Mouse (Mus musculus) intestine, postnatal 0 days (tissue): ENCODE measurements around the gene Dcaf17. TPM values are rescaled to one million over a fixed set of nuclear protein-coding genes. Genes with fewer than 3 reads are reported as not detected.

Experiments
- ATAC-seq: fragments of 200-750 bp; cut with Nextera tagmentation; 2 replicates; pipeline ENCODE4 v1.8.0; 2017; ENCODE audit warnings: mild to moderate bottlenecking, moderate TSS enrichment, moderate library complexity
- H3K27ac ChIP-seq: fragments of 300-500 bp; sonication (generic); 2 replicates; pipeline ENCODE4 v1.5.1; 2014; ENCODE audit warnings: mild to moderate bottlenecking, low read depth, low read length, moderate library complexity
- H3K27me3 ChIP-seq: fragments of 300-500 bp; sonication (generic); replicated peaks from 2 replicates; pipeline ENCODE4 v1.6.1; 2014; ENCODE audit warnings: low read length, mixed read lengths; ENCODE audit not compliant: control insufficient read depth, insufficient read depth
- H3K36me3 ChIP-seq: fragments of 300-500 bp; sonication (generic); 2 replicates; pipeline ENCODE4 v1.6.1; 2014; ENCODE audit warnings: mild to moderate bottlenecking, moderate library complexity; ENCODE audit not compliant: control insufficient read depth, insufficient read depth
- H3K4me1 ChIP-seq: fragments of 300-500 bp; sonication (generic); replicated peaks from 2 replicates; pipeline ENCODE4 v1.6.1; 2014; ENCODE audit warnings: antibody characterized with exemption, low read length, mixed read lengths; ENCODE audit not compliant: control insufficient read depth, insufficient read depth
- H3K4me2 ChIP-seq: fragments of 300-500 bp; sonication (generic); replicated peaks from 2 replicates; pipeline ENCODE4 v1.6.1; 2014; ENCODE audit warnings: low read depth, mild to moderate bottlenecking, moderate library complexity
- H3K4me3 ChIP-seq: fragments of 300-500 bp; sonication (generic); 2 replicates; pipeline ENCODE4 v1.5.1; 2014; ENCODE audit warnings: low read depth, low read length
- H3K9ac ChIP-seq: fragments of 300-500 bp; sonication (generic); 2 replicates; pipeline ENCODE4 v1.6.1; 2014; ENCODE audit warnings: mild to moderate bottlenecking, low read depth, low read length
- H3K9me3 ChIP-seq: fragments of 300-500 bp; sonication (generic); 2 replicates; pipeline ENCODE4 v1.6.1; 2016; ENCODE audit warnings: mixed run types; ENCODE audit not compliant: control insufficient read depth
- CTCF ChIP-seq: sonication (generic); IDR thresholded peaks from 2 replicates; pipeline ENCODE4 v1.5.1; 2016; ENCODE audit warnings: low read depth, mild to moderate bottlenecking, control low read depth, antibody characterized with exemption, moderate library complexity
- WGBS: fragments of 180-500 bp; shearing (Covaris S2); extraction: QIAGEN DNeasy Blood & Tissue Kit; methylation state at CpG from one replicate; pipeline ENCODE4 v1.1.7; 2014; 5-methylcytosine and 5-hydroxymethylcytosine counted together
- polyA plus RNA-seq: library from polyadenylated mRNA; unstranded; fragments of >200 nt; fragmentation: Nextera tagmentation; extraction: Ambion mirVana; gene quantifications from 2 replicates; pipeline ENCODE4 v1.2.1, GENCODE M21; 2015

Dcaf17 gene
- polyA plus RNA-seq, result 17.4 and 19.3 TPM in 2 replicates

DNA sequence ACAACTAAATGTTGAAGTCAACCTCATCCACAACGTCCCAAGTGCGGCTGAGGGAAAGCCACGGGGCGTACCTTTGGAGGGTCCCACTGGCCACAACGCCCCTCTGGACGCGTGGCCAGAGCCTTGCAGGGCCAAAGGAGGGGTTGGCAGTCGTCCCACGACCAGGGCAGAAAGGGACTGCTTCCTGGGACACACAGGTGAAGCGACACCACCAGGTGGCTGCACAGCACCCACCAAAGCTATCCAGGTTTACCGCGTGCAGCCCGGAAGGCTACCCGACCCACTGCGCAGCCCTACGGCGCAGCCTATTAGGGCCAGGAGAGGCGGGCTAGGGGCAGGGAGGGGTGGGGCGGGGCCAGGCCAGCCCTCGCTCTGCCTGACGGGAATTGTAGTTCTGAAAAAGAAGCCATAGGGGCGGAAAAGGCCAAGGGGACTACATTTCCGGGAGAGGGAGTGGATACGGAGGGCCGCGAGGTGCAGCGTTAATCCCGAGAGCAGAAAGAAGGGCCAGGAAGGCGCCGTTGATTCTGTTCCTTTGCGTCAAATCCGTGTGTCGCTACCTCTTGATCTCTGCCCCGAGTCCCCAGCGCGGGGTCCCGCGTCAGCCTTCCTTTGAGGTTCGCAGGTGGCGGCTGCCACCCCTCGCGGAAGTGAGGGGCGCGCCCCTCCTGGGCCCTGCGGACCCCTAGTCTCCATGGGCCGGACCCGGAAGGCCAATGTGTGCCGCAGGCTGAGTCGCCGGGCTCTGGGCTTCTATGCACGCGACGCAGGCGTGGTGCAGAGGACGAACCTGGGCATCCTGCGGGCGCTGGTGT lies at the start of gene Dcaf17, which contains the start of gene Mettl8:
Gene Dcaf17, plus strand, starts transcription at position 29 of the 815 bp plus-strand sequence.
Gene Mettl8, minus strand, starts transcription at position 284 of the 815 bp plus-strand sequence.
- Histone ChIP-seq H3K4me1 (0 out of 2 replicates have a peak, but pooled peaks cover 5% of the 10 kb centered on the region), H3K27ac (peak within 1 kb of the TSS; percentile 98), H3K27me3 (no peaks in the 10 kb centered on the region), H3K4me3 (peak within 1 kb of the TSS; percentile 84), H3K36me3 (peaks cover 10% of the 10 kb centered on the region), H3K9me3 (no peaks in the 10 kb centered on the region), H3K9ac (peak within 1 kb of the TSS; percentile 87), H3K4me2 (peak within 1 kb of the TSS; percentile 88)
- TF ChIP-seq CTCF, result peak; percentile 74
- peak; percentile 98 for ATAC-seq
- under 1% methylated on average over 57 of the region's 57 CpGs for WGBS

DNA sequence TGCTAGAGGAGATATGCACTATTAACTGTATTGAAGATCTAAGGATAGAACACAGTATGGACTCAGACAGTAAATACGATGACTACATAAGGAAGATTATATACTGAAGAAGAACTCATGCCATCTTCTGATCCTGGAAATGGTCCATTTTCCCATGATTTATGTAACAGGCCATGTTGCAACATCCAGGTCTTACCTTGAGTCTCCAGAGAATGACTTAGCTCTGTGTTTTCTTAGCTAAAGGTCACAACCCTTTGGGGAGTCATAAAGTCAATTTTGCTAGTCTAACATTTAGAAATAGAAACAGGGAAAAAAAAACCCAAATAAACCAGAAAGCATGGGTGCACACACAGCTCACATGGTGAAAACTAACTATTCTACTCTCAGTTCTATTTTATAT lies 43.3 kb upstream of the Dcaf17 start:
- no peaks in the 10 kb centered on the region for H3K27me3 ChIP-seq
- no peaks in the 10 kb centered on the region for H3K4me1 ChIP-seq
- no peak overlapping the region for H3K4me2 ChIP-seq
- H3K9ac ChIP-seq, result no peak overlapping the region
- 88% methylated on average over 1 of the region's 1 CpGs for WGBS
- H3K27ac ChIP-seq, result no peak overlapping the region
- H3K9me3 ChIP-seq, result no peaks in the 10 kb centered on the region
- no peak overlapping the region for H3K4me3 ChIP-seq
- no peak for TF ChIP-seq CTCF
- no peak for ATAC-seq
- no peaks in the 10 kb centered on the region for H3K36me3 ChIP-seq

DNA sequence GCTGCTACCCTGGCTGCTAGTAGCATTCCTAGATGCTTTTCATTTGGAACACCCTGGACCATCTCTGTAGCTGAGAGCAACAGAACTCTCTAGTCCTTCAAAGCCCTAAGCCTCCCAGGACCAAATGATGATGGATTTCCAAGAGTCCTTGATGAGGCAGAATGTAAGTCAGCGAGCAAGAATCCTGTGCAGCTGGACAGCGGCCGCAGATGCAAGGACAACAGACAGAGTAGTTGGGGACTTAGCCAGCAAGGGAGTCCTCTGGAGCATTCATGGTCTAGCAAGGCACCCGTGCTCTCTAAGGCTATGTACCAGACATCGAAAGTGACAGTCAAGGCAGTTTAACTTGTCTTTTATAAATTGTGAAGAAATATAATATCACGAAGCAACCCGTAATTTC lies 41.6 kb upstream of the Dcaf17 start:
- H3K27ac ChIP-seq, result no peak overlapping the region
- no peak for TF ChIP-seq CTCF
- ATAC-seq, result no peak

DNA sequence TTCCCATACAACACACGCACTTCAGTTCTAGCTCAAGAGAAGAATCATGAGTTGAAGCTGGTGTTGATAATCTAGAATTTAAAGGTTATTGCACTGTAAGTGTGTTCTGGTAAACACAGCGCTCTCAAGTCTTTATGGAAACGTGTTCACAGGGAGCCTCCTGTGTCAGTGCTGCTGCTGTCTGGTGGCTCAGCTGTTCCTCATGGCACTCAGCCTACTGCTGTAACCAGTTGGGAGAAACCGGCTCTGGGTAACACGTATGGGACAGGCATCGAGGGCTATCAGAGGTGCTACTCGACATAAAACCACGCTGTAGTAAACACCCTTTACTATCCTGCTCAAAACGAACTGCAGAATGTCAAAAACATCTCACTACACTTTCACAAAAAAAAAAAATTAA lies 35.9 kb upstream of the Dcaf17 start:
- WGBS, result 74% methylated on average over 9 of the region's 9 CpGs
- H3K4me2 ChIP-seq, result no peak overlapping the region
- no peak for ATAC-seq
- H3K4me3 ChIP-seq, result no peak overlapping the region
- no peaks in the 10 kb centered on the region for H3K4me1 ChIP-seq
- H3K9me3 ChIP-seq, result no peaks in the 10 kb centered on the region
- no peaks in the 10 kb centered on the region for H3K27me3 ChIP-seq
- no peaks in the 10 kb centered on the region for H3K36me3 ChIP-seq
- no peak overlapping the region for H3K27ac ChIP-seq
- no peak overlapping the region for H3K9ac ChIP-seq
- no peak for TF ChIP-seq CTCF

More for the DNA sequence above, 41.6 kb upstream of the Dcaf17 start:
- Histone ChIP-seq H3K27me3 (no peaks in the 10 kb centered on the region), H3K9me3 (no peaks in the 10 kb centered on the region), H3K36me3 (no peaks in the 10 kb centered on the region), H3K9ac (no peak overlapping the region), H3K4me1 (no peaks in the 10 kb centered on the region), H3K4me3 (no peak overlapping the region), H3K4me2 (no peak overlapping the region)
- WGBS, result 96% methylated on average over 7 of the region's 7 CpGs

DNA sequence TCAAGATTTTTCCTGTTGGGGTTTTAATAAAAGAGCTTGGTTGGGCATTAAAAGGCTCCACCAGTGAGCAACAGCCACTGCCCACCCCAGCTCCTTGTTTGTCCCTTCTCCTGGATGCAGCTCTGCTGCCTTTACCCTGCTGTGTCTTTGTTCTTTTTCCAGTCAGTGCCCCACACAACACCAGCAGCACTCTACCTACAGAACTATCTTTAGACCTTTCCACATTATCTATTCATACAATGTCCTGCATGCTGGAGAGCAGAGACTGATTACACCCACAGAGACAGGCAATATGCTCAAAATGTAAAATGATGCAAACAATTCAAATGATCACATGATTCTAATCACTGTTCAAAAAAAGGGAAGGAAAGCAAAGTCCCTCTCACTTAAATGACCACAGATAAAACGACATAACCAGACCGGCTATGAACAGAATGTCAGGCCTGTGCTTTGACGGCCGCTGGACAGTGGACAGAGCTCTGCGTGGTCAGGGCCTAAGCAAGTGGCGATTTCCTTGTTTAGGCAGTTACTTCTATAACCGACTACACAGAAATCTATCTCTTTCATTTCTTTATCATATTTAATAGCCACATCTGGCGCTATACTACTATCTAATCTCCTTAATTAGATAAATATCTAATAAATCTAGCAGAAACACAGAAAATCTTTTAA lies 35.3 kb upstream of the Dcaf17 start:
- no peaks in the 10 kb centered on the region for H3K36me3 ChIP-seq
- H3K4me2 ChIP-seq, result no peak overlapping the region
- no peak overlapping the region for H3K27ac ChIP-seq
- no peaks in the 10 kb centered on the region for H3K27me3 ChIP-seq
- no peak for ATAC-seq
- no peak for TF ChIP-seq CTCF
- no peak overlapping the region for H3K9ac ChIP-seq
- H3K4me3 ChIP-seq, result no peak overlapping the region
- no peaks in the 10 kb centered on the region for H3K9me3 ChIP-seq
- no peaks in the 10 kb centered on the region for H3K4me1 ChIP-seq
- WGBS, result 72% methylated on average over 8 of the region's 8 CpGs

DNA sequence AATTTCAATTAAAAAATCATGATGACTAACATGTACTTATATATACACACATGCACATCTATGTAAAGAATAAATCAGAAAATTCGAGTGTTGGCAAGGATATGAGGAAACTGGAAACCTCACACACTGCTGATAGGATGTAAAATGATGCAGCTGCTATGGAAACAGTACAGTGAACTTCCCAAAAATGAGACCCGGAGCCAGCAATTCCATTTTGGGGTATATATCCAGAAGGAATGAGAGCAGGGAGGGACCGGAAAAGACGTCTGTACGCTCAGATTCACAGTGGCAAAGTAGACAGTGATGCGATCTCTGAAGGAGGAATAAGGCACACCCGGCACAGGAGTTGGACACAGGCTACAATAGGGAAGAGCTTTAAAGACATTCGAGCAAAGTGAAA lies 34.5 kb upstream of the Dcaf17 start:
- 78% methylated on average over 8 of the region's 8 CpGs for WGBS
- no peak overlapping the region for H3K9ac ChIP-seq
- H3K27me3 ChIP-seq, result no peaks in the 10 kb centered on the region
- H3K4me1 ChIP-seq, result no peaks in the 10 kb centered on the region
- TF ChIP-seq CTCF, result no peak
- H3K4me2 ChIP-seq, result no peak overlapping the region
- no peak overlapping the region for H3K4me3 ChIP-seq
- H3K27ac ChIP-seq, result no peak overlapping the region
- no peaks in the 10 kb centered on the region for H3K36me3 ChIP-seq
- ATAC-seq, result no peak
- no peaks in the 10 kb centered on the region for H3K9me3 ChIP-seq
